Mouse (Mus musculus) heart, postnatal 0 days (tissue): ENCODE results near the gene Tmprss3. TPM values are rescaled to one million over a fixed set of nuclear protein-coding genes. Genes with fewer than 3 reads are reported as not detected.
A peak's percentile ranks its signal among the peaks of the same experiment; 100 is the strongest.

Experiments
- ATAC-seq: fragments of 200-750 bp; cut with Nextera tagmentation; 2 replicates; pipeline ENCODE4 v1.8.0; 2017; ENCODE audit warnings: low read depth, moderate number of reproducible peaks, moderate library complexity; ENCODE audit not compliant: insufficient read depth
- DNase-seq: peaks from one replicate; pipeline ENCODE4 v3.0.0-alpha.2; 2016; ENCODE audit warnings: low spot score
- H3K27ac ChIP-seq: fragments of 300-500 bp; sonication (generic); 2 replicates; pipeline ENCODE4 v1.5.1; 2014; ENCODE audit warnings: low read depth, mild to moderate bottlenecking
- H3K27me3 ChIP-seq: fragments of 300-500 bp; sonication (generic); 2 replicates; pipeline ENCODE4 v1.6.1; 2014; ENCODE audit warnings: low read length, mixed read lengths; ENCODE audit not compliant: control insufficient read depth, insufficient read depth
- H3K36me3 ChIP-seq: fragments of 300-500 bp; sonication (generic); replicated peaks from 2 replicates; pipeline ENCODE4 v1.6.1; 2014; ENCODE audit warnings: low read length, mixed read lengths; ENCODE audit not compliant: control insufficient read depth, insufficient read depth
- H3K4me1 ChIP-seq: fragments of 300-500 bp; sonication (generic); 2 replicates; pipeline ENCODE4 v1.6.1; 2014; ENCODE audit warnings: antibody characterized with exemption; ENCODE audit not compliant: control insufficient read depth, insufficient read depth
- H3K4me2 ChIP-seq: fragments of 300-500 bp; sonication (generic); 2 replicates; pipeline ENCODE4 v1.6.1; 2014; ENCODE audit warnings: low read depth, mild to moderate bottlenecking, low read length, moderate library complexity
- H3K4me3 ChIP-seq: fragments of 300-500 bp; sonication (generic); 2 replicates; pipeline ENCODE4 v1.5.1; 2014; ENCODE audit warnings: low read depth, low read length
- H3K9ac ChIP-seq: fragments of 300-500 bp; sonication (generic); replicated peaks from 2 replicates; pipeline ENCODE4 v1.6.1; 2014; ENCODE audit warnings: low read depth, low read length, mixed read lengths
- H3K9me3 ChIP-seq: fragments of 300-500 bp; sonication (generic); replicated peaks from 2 replicates; pipeline ENCODE4 v1.6.1; 2016; ENCODE audit warnings: low read length; ENCODE audit not compliant: control insufficient read depth
- CTCF ChIP-seq: IDR thresholded peaks from 2 replicates; pipeline ENCODE4 v1.5.1; 2016; ENCODE audit warnings: antibody characterized with exemption, control low read depth, low read depth
- EP300 ChIP-seq: IDR thresholded peaks from 2 replicates; pipeline ENCODE4 v1.6.1; 2016; ENCODE audit warnings: antibody characterized with exemption, low read depth
- WGBS: fragments of 180-500 bp; shearing (Covaris S2); extraction: QIAGEN DNeasy Blood & Tissue Kit; methylation state at CpG from one replicate; pipeline ENCODE4 v1.1.7; 2014; 5-methylcytosine and 5-hydroxymethylcytosine counted together
- polyA plus RNA-seq: library from polyadenylated mRNA; unstranded; fragments of >200 nt; fragmentation: Nextera tagmentation; extraction: Ambion mirVana; gene quantifications from 2 replicates; pipeline ENCODE4 v1.2.1, GENCODE M21; 2015
- total RNA-seq: library from RNA; depleted of rRNA; stranded (reverse); fragments of >200 nt; gene quantifications from 2 replicates; pipeline ENCODE4 v1.2.3, GENCODE M21; 2014; ENCODE audit warnings: low replicate concordance

The Tmprss3 gene
- total and polyA plus RNA-seq, 2 experiments from 2014 or later, result not detected

GRCm38 (mm10) chr17:31238234-31239020 is 39.6 kb upstream of the Tmprss3 start:
- H3K4me1 ChIP-seq, result no peaks in the 10 kb centered on the region
- 63% methylated on average over 7 of the region's 7 CpGs for WGBS
- no peaks in the 10 kb centered on the region for H3K27me3 ChIP-seq
- H3K9ac ChIP-seq, result no peak overlapping the region
- H3K27ac ChIP-seq, result no peak overlapping the region
- no peak overlapping the region for H3K4me3 ChIP-seq
- TF ChIP-seq EP300, result no peak
- TF ChIP-seq CTCF, result no peak
- ATAC-seq, result no peak
- H3K9me3 ChIP-seq, result no peaks in the 10 kb centered on the region
- H3K36me3 ChIP-seq, result no peaks in the 10 kb centered on the region
- H3K4me2 ChIP-seq, result no peak overlapping the region
- no peak for DNase-seq

DNA sequence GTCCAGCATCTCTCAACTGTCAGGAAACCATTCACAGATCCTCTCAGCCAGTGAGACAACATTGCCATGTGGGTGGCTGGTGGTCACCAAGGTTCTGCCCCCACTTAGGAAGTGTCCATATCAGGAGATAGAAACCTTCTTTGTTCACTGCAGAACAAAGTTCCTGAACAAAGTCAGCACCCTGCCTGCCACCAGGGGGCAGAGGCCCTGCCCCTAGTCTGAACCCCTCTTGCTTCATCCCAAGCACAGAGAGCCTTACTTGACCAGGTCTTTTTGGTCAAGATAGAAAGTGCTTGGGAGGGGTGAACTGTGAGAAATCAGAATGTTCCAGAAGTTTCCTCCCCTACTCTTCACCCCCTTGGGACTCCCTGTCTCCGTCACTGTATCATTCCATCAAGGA is 37.1 kb upstream of the Tmprss3 start:
- ATAC-seq, result no peak
- TF ChIP-seq EP300 (no peak), CTCF (peak; percentile 33)
- Histone ChIP-seq H3K27me3 (no peaks in the 10 kb centered on the region), H3K36me3 (no peaks in the 10 kb centered on the region), H3K9ac (no peak overlapping the region), H3K27ac (no peak overlapping the region), H3K4me2 (no peak overlapping the region), H3K4me3 (no peak overlapping the region), H3K4me1 (no peaks in the 10 kb centered on the region), H3K9me3 (no peaks in the 10 kb centered on the region)
- no peak for DNase-seq
- WGBS, result 82% methylated on average over 1 of the region's 1 CpGs

DNA sequence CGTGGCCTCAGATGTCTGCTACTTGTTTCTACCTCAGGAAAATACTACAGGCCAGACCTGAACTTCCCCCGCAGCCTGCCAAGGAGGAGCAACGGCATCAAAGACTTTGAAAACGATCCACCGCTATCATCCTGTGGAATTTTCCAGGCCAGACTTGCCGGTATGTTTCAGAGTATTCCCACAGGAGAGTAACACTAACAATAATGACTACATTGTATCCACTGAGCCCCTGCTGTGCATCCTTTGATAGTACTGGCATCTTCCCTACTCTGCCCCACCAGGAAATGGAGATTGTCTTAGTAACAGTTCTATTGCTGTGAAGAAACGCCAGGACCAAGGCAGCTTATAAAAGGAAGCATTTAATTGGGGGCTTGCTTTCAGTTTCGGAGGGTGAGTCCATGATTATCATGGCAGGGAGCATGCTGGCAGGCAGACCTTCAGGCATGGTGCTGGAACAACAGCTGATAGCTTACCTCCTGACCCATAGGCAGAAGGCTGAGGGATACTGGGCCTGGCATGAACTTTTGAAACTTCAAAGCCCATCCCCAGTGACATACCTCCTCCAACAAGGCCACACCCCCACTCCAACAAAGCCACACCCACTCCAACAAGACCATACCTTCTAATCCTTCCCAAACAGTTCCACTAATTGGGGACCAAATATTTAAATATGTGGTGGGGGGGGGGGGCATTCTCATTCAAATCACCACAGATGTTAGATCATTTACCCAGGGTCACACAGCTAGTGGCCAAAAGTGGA is 33.7 kb upstream of the Tmprss3 start:
- Histone ChIP-seq H3K27me3 (no peaks in the 10 kb centered on the region), H3K9me3 (no peaks in the 10 kb centered on the region), H3K36me3 (no peaks in the 10 kb centered on the region), H3K9ac (no peak overlapping the region), H3K4me2 (no peak overlapping the region), H3K4me3 (no peak overlapping the region), H3K27ac (no peak overlapping the region), H3K4me1 (no peaks in the 10 kb centered on the region)
- no peak for DNase-seq
- TF ChIP-seq EP300, result no peak
- no peak for TF ChIP-seq CTCF
- WGBS, result 33% methylated on average over 8 of the region's 8 CpGs
- no peak for ATAC-seq

DNA sequence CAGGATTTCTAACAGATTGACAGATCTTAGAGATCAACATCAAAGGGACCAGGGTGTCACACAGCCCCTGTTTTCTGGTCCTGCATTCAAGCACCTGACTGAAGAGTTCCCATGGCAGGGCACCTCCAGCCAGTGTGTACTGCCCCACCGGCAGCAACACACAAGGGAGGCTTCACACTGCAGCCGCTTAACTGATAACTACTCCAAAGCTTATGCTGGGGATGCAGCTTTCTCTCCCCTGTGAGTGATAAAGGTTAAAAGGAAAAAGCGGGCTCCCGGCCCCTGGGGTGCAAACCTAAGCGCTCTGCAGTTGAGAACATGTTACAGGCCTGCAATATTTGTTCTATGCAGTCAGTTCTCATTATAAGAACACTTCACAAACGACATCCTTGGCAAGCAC is 33.0 kb upstream of the Tmprss3 start:
- no peaks in the 10 kb centered on the region for H3K36me3 ChIP-seq
- DNase-seq (no peak), ATAC-seq (no peak)
- H3K4me2 ChIP-seq, result no peak overlapping the region
- H3K4me3 ChIP-seq, result no peak overlapping the region
- H3K27ac ChIP-seq, result no peak overlapping the region
- no peaks in the 10 kb centered on the region for H3K4me1 ChIP-seq
- H3K27me3 ChIP-seq, result no peaks in the 10 kb centered on the region
- H3K9me3 ChIP-seq, result no peaks in the 10 kb centered on the region
- WGBS, result 30% methylated on average over 6 of the region's 6 CpGs
- H3K9ac ChIP-seq, result no peak overlapping the region
- TF ChIP-seq CTCF (no peak), EP300 (no peak)

- no peak for TF ChIP-seq EP300
- no peak for TF ChIP-seq CTCF
- Histone ChIP-seq H3K4me2 (no peak overlapping the region), H3K4me3 (no peak overlapping the region), H3K36me3 (no peaks in the 10 kb centered on the region), H3K27ac (no peak overlapping the region), H3K9me3 (no peaks in the 10 kb centered on the region), H3K9ac (no peak overlapping the region), H3K27me3 (no peaks in the 10 kb centered on the region), H3K4me1 (no peaks in the 10 kb centered on the region)
- no peak for DNase-seq
- 61% methylated on average over 7 of the region's 7 CpGs for WGBS
- ATAC-seq, result no peak
Measured at GRCm38 (mm10) chr17:31226931-31227330, 28.2 kb upstream of the Tmprss3 start.
